Mouse (Mus musculus) MEL (cell line): ENCODE measurements at regions not wholly inside any gene's neighbourhood (a gene's known extent, or its start where the extent isn't known, plus 50 kb on each side); places are given as distances from the start of the nearest gene placed in this dataset.

Experiments
- CTCF ChIP-seq, 3 experiments: IDR thresholded peaks in 2 of 3; conservative IDR thresholded peaks in 1 of 3; 2 replicates each; pipeline ENCODE4 v1.5.1; 2011 to 2012; ENCODE audit warnings: low read length in 3 of 3, low read depth in 2 of 3, mild to moderate bottlenecking in 2 of 3, improper control_type of control experiment in 1 of 3, inconsistent platforms in 1 of 3, mixed read lengths in 1 of 3, moderate library complexity in 1 of 3; ENCODE audit not compliant: control insufficient read depth in 1 of 3, insufficient read depth in 1 of 3, poor library complexity in 1 of 3, severe bottlenecking in 1 of 3
- E2F4 ChIP-seq: IDR thresholded peaks from 2 replicates; pipeline ENCODE4 v1.6.1; 2011; ENCODE audit warnings: low read depth, low read length, improper control_type of control experiment, borderline replicate concordance
- ELF1 ChIP-seq: IDR thresholded peaks from 2 replicates; pipeline ENCODE4 v1.6.1; 2014; ENCODE audit warnings: low read depth, mild to moderate bottlenecking, inconsistent platforms, low read length, improper control_type of control experiment, moderate library complexity
- HCFC1 ChIP-seq: IDR thresholded peaks from 2 replicates; pipeline ENCODE4 v1.6.1; 2012; ENCODE audit warnings: low read depth, mild to moderate bottlenecking, inconsistent platforms, low read length, improper control_type of control experiment, moderate library complexity
- MAX ChIP-seq: IDR thresholded peaks from 2 replicates; pipeline ENCODE4 v1.6.1; 2011; ENCODE audit warnings: low read length, improper control_type of control experiment
- SIN3A ChIP-seq: IDR thresholded peaks from 2 replicates; pipeline ENCODE4 v1.6.1; 2012; ENCODE audit warnings: low read length, improper control_type of control experiment, inconsistent platforms
- SMC3 ChIP-seq: IDR thresholded peaks from 2 replicates; pipeline ENCODE4 v1.6.1; 2011; ENCODE audit warnings: low read depth, low read length, improper control_type of control experiment
- TAL1 ChIP-seq: IDR thresholded peaks from 2 replicates; pipeline ENCODE4 v1.6.1; 2012; ENCODE audit warnings: mild to moderate bottlenecking, inconsistent platforms, low read length, moderate library complexity, mixed read lengths
- ZC3H11A ChIP-seq: IDR thresholded peaks from 2 replicates; pipeline ENCODE4 v1.6.1; 2012; ENCODE audit warnings: low read depth, mild to moderate bottlenecking, inconsistent platforms, low read length, improper control_type of control experiment

GRCm38 (mm10) chr17:61303611-61304010 lies 1577.5 kb downstream of the Efna5 start:
- no peak for TF ChIP-seq SIN3A
- TF ChIP-seq HCFC1, result no peak
- no peak for TF ChIP-seq ELF1
- TF ChIP-seq CTCF (IDR thresholded peaks at IDR 0.05 in 2 of 3, conservative IDR thresholded peaks at IDR 0.05 in 1 of 3; ENCODE audit: control insufficient read depth in 1 of 3, insufficient read depth in 1 of 3, low read depth in 2 of 3, low read length in 3 of 3, poor library complexity in 1 of 3, severe bottlenecking in 1 of 3), result no peak
- no peak for TF ChIP-seq SMC3
- TF ChIP-seq E2F4, result no peak
- no peak for TF ChIP-seq ZC3H11A
- no peak for TF ChIP-seq TAL1
- TF ChIP-seq MAX, result no peak
